Comparison of ENCODE assay signal across 8 mouse cellular contexts in the genomic region with DNA sequence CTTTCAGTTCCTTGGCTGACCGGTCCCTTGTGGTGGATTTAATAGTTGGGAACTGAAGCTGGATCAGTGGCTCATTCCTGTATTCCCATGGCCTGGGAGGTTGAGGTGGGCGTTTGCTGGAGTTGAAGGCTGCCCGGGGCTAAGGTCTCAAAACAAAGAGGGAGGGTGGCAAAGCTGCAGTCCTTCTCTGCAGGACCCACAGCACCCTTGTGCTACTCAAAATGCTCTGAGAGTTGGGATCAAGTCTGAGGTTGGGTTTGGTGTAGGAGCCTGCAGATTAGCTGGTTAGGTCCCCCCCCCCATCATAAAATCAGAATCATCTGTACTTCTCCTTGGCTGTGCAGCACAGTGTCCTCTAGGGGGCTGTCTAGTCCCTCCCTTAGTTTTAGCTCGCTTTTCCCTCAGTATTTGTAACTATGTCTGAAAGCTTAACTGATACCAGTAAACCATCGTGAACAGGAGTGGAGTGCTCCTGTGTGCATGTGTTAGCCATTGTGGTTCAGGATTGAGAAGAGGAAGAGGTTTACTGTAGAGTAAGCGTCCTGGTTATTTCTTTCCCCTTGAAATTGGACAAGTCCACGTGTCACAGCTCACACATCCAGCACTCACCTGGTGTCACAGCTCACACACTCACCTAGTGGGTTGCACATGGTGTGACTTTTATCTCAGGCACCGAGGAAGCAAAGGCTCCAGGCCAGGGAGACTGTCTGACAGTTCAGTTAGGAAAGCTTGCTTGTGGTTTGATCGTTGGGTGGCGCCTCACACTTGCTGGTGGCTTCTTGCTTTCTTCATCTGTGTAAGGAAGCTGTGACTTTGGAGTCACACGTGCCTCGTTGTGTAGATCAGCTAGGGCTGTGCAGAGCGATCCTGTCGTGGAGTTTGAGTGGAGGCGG. TPM values are rescaled to one million over a fixed set of nuclear protein-coding genes. Genes with fewer than 3 reads are reported as not detected.
DNase-seq lines count a peak whose midpoint lies in the region; ATAC-seq and TF ChIP-seq lines count a peak whose summit lies in the region.

No protein-coding gene starts in this region.

- H3K4me3 ChIP-seq in limb, embryonic 14.5 days (replicated peaks; ENCODE audit: low read length), result no peak overlapping the region

- no peak for ATAC-seq in limb, embryonic 14.5 days (ENCODE audit: low FRiP score, low read depth)

- no peak overlapping the region for H3K4me2 ChIP-seq in limb, embryonic 14.5 days (replicated peaks; ENCODE audit: low read depth, low read length, severe bottlenecking)

- DNase-seq in cerebellum, adult 9-10 months, result peak; percentile 50
- no peak for DNase-seq in cerebellum, postnatal 4 days (ENCODE audit: low spot score in 2 of 2)
- DNase-seq in thymus, postnatal 0 days (ENCODE audit: low spot score), result peak; percentile 66
- no peak for DNase-seq in thymus, postnatal 36 days
- peak; percentile 55 for DNase-seq in limb, embryonic 14.5 days (ENCODE audit: low spot score)
- peak; percentile 77 for DNase-seq in splenic B cell, adult 2 months (ENCODE audit: low read depth, low spot score)
- no peak for DNase-seq in gastrocnemius, adult 18-20 months (ENCODE audit: low spot score)
- DNase-seq in right cerebral cortex, postnatal 4 days, result no peak

- peaks cover 81% of the 10 kb centered on the region for H3K36me3 ChIP-seq in limb, embryonic 14.5 days (ENCODE audit: control insufficient read depth, insufficient read depth, low read length)
- H3K36me3 ChIP-seq in splenic B cell, adult 2 months (ENCODE audit: control insufficient read depth, insufficient read depth, low read length, poor library complexity, severe bottlenecking), result peaks cover 36% of the 10 kb centered on the region

- no peak overlapping the region for H3K9ac ChIP-seq in limb, embryonic 14.5 days (ENCODE audit: low read depth, low read length, severe bottlenecking)

- no peak overlapping the region for H3K27ac ChIP-seq in limb, embryonic 14.5 days (replicated peaks; ENCODE audit: low read depth, low read length)

- H3K4me1 ChIP-seq in limb, embryonic 14.5 days (ENCODE audit: control insufficient read depth, insufficient read depth, low read length), result peaks cover 13% of the 10 kb centered on the region

- no peaks in the 10 kb centered on the region for H3K27me3 ChIP-seq in limb, embryonic 14.5 days (ENCODE audit: control insufficient read depth, insufficient read depth, low read length)
- H3K27me3 ChIP-seq in splenic B cell, adult 2 months (ENCODE audit: control insufficient read depth, insufficient read depth, low read length, poor library complexity, severe bottlenecking), result no peaks in the 10 kb centered on the region

- no peak for TF ChIP-seq POLR2A in limb, embryonic 14.5 days (IDR thresholded peaks at IDR 0.05; ENCODE audit: borderline replicate concordance, extremely low read depth, insufficient read depth, insufficient read length)

- no peaks in the 10 kb centered on the region for H3K9me3 ChIP-seq in limb, embryonic 14.5 days (ENCODE audit: control insufficient read depth, low read length)

- WGBS in limb, embryonic 14.5 days, result 77% methylated on average over 15 of the region's 15 CpGs

RNA-seq across cellular contexts. Expression of a gene that starts 4.4 kb away (rescaled TPM):
- polyA plus RNA-seq in thymus, postnatal 0 days (2015; fragmentation: Nextera tagmentation; extraction: Ambion mirVana), result 423 and 446 TPM in 2 replicates
- 877 and 1,003 TPM in 2 replicates for polyA plus RNA-seq in limb, embryonic 14.5 days (2012; rRNA removed)
- polyA plus RNA-seq in limb, embryonic 14.5 days (2014; fragmentation: Nextera tagmentation; extraction: Ambion mirVana), result 416 and 445 TPM in 2 replicates
- 10 to 100 TPM; 83.5 to 83.8 TPM for total RNA-seq in gastrocnemius, adult 18-20 months (2021)

RNA-seq across cellular contexts. Expression of a gene that starts 10.4 kb away (rescaled TPM):
- polyA plus RNA-seq in thymus, postnatal 0 days (2015; fragmentation: Nextera tagmentation; extraction: Ambion mirVana), result 14.0 and 16.8 TPM in 2 replicates
- polyA plus RNA-seq in limb, embryonic 14.5 days (2012; rRNA removed), result 17.0 and 19.6 TPM in 2 replicates
- polyA plus RNA-seq in limb, embryonic 14.5 days (2014; fragmentation: Nextera tagmentation; extraction: Ambion mirVana), result 4.9 and 5.9 TPM in 2 replicates
- total RNA-seq in gastrocnemius, adult 18-20 months (2021), result 1 to 10 TPM; 7.0 to 7.2 TPM

RNA-seq across cellular contexts. Expression of a gene that starts 12.5 kb away (rescaled TPM):
- polyA plus RNA-seq in thymus, postnatal 0 days (2015; fragmentation: Nextera tagmentation; extraction: Ambion mirVana), result 1.3 and 1.8 TPM in 2 replicates
- polyA plus RNA-seq in limb, embryonic 14.5 days (2012; rRNA removed), result 11.2 and 12.0 TPM in 2 replicates
- 3.6 and 4.9 TPM in 2 replicates for polyA plus RNA-seq in limb, embryonic 14.5 days (2014; fragmentation: Nextera tagmentation; extraction: Ambion mirVana)
- 1 to 10 TPM; 1.1 to 1.8 TPM for total RNA-seq in gastrocnemius, adult 18-20 months (2021)

RNA-seq across cellular contexts. Expression of a gene that starts 16.6 kb away (rescaled TPM):
- 441 and 555 TPM in 2 replicates for polyA plus RNA-seq in thymus, postnatal 0 days (2015; fragmentation: Nextera tagmentation; extraction: Ambion mirVana)
- 26.0 and 27.2 TPM in 2 replicates for polyA plus RNA-seq in limb, embryonic 14.5 days (2012; rRNA removed)
- polyA plus RNA-seq in limb, embryonic 14.5 days (2014; fragmentation: Nextera tagmentation; extraction: Ambion mirVana), result 49.3 and 53.9 TPM in 2 replicates
- 10 to 100 TPM; 36.3 to 59.0 TPM for total RNA-seq in gastrocnemius, adult 18-20 months (2021)

RNA-seq across cellular contexts. Expression of a gene that starts 25.3 kb away (rescaled TPM):
- polyA plus RNA-seq in thymus, postnatal 0 days (2015; fragmentation: Nextera tagmentation; extraction: Ambion mirVana), result 0.26 and 0.69 TPM in 2 replicates
- polyA plus RNA-seq in limb, embryonic 14.5 days (2012; rRNA removed), result 0.26 TPM in 1 of 2 replicates, not detected in the other
- not detected in 2 replicates for polyA plus RNA-seq in limb, embryonic 14.5 days (2014; fragmentation: Nextera tagmentation; extraction: Ambion mirVana)
- total RNA-seq in gastrocnemius, adult 18-20 months (2021), result not detected

Comparison
In these comparisons a context has a peak if more than half of its experiments do, and no peak if none do; other contexts are left out.
1. DNase-seq: peak in cerebellum, adult 9-10 months (single experiment), thymus, postnatal 0 days (single experiment), limb, embryonic 14.5 days (single experiment) and splenic B cell, adult 2 months (single experiment); none in cerebellum, postnatal 4 days (0 of 2), thymus, postnatal 36 days (0 of 2), gastrocnemius, adult 18-20 months (single experiment) and right cerebral cortex, postnatal 4 days (single experiment).